Mouse (Mus musculus) cerebellum, postnatal 25 days (tissue): ENCODE results near the gene Gm28048.

Experiments used
- DNase-seq, 2 experiments: peaks; one replicate each; pipeline ENCODE4 v3.0.0; 2021; ENCODE audit warnings: mixed read lengths in 2 of 2

Gene Gm28048

GRCm38 (mm10) chr11:22857705-22858440 is 124.0 kb downstream of the Gm28048 start:
- no peak for DNase-seq

GRCm38 (mm10) chr11:22857106-22857704 is 124.7 kb downstream of the Gm28048 start:
- DNase-seq: no peak

GRCm38 (mm10) chr11:22856371-22856965 is 125.4 kb downstream of the Gm28048 start:
- no peak for DNase-seq

DNA sequence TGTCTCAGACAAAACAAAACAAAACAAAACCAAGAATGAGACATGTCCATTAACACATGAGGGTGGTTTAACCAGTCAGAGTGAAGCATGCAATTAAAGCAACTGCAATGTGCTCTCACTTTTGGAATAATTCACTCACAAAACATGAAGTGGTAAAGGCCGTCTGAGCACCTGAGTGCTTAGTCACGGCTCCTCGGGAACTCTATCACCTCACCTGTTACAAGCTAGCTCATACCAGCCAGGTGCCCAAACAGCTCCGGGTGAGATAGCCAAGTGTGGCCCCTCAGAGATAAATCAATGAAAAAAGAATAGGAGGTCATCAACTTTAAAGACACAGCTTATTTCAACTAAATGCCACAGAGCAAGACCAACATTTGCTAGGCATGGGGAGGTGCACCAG is 127.3 kb downstream of the Gm28048 start:
- DNase-seq: no peak

- DNase-seq: no peak
These were observed 128.3 kb downstream of the Gm28048 start for GRCm38 (mm10) chr11:22853477-22854157.

DNA sequence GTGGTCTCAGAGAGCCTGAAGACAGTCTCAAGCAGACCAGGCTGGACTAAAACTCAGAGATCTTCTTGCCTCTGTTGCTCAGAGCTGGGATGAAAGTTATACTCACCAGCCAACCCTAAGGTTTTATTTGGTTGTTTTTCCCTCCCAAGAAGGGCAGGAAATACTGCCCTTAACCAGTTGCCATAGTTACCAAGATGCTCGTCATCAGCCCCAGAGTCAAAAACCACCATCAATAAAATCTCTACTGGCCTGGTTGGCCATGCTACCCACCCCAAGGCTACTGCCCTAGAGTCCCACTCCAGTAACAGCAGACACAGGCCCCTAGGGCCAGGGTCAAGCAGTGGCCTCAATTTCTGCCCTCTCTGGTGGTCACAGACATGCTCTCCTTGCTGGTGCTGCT is 129.4 kb downstream of the Gm28048 start:
- DNase-seq: no peak

DNA sequence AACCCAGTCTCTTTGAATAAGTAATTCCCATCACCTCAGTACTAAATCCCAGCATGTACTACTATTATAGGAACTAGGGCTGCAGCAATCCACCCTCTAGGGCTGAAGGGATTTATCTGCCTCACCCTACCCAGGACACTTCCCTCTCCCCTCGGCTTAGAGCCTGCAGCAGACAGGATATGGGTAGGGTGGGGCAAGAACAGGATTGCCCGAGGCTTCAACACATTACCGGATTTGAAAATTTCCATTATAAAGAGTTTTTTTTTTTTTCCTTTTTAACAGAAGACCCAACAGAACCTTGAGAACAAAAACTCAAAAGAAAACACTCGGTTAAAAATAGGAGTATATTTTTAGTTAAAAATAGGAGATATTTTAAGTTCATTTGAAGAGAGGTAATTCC is 130.5 kb downstream of the Gm28048 start:
- DNase-seq: no peak

GRCm38 (mm10) chr11:22850077-22850476 is 131.8 kb downstream of the Gm28048 start:
- DNase-seq: no peak

GRCm38 (mm10) chr11:22848649-22849195 is 133.2 kb downstream of the Gm28048 start:
- no peak for DNase-seq

DNA sequence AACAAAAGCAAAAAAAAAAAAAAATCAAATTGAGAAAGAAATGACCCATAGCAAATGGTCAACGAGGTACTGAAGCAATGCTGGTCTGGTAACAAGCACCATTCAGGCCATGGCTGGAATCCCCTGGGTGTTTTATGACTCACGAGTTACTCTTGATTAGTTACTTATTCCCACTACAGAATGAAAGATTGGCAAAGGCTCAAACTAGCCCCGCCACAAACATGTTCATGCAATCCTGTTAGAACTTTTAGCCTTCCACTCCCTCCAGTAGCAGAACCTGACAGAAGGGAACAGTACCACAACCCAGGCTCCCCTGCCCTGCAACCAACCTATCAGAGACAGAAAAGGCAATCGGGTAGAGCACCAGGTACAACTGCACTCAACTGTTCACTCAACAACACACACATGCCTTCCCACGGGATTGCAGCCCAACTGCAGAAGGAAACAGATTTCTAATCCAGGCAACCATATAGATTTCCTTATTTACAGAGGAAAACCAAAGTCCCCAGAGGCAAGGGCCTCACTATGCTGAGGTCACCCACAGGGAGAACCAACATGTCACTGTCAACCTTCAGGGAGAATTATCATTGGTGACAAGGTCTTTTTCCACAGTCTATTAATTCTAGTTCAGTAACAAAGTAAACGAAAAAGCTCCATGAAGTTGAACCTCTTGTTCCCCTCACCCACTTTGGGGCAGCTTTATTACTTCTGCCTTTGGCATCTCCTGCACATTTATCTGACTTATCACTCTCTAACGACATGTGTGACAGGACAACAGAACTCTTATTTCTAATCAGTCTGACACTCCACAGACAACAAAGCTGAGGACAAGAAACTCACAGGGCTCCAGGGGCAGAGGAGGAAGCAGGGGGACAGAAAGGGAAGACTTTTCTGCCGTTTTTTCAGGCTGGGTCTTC is 133.9 kb downstream of the Gm28048 start:
- no peak for DNase-seq

- no peak for DNase-seq
These were observed 134.7 kb downstream of the Gm28048 start for GRCm38 (mm10) chr11:22846960-22847731.

DNA sequence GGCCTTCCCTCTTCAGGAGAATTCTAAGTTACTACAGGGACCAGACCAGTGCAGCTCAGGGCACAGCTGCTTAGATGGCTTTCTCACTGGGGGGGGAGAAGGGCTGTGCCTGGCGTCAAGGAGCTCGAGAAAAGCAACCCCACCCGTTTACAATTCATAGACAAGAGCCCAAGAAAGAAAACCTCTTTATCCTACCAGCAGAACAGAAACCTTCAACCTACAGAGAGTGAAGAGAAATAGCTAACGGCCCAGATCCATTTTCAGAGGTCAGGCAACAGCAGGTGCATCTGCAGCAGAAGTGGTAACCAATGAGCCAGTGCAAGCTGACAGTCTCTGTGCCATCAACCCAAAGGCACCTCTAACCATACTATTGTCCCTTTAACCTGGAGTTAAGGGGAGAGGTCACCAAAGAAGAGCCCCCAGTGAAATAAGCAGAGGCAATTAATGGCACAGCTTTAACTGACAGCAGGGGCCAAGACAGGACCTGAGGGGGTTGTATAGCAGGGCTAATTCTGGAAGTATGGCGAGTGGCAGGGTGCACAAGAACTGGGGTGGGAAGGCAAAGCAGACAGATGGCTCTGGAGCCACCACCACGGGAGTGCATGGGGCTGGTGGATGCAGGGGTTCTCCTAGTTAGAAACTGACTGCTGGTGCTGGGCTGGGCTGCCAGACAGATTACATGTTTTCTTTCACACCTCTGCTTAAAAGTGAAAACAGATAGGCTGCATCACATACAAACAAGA is 135.6 kb downstream of the Gm28048 start:
- no peak for DNase-seq

DNA sequence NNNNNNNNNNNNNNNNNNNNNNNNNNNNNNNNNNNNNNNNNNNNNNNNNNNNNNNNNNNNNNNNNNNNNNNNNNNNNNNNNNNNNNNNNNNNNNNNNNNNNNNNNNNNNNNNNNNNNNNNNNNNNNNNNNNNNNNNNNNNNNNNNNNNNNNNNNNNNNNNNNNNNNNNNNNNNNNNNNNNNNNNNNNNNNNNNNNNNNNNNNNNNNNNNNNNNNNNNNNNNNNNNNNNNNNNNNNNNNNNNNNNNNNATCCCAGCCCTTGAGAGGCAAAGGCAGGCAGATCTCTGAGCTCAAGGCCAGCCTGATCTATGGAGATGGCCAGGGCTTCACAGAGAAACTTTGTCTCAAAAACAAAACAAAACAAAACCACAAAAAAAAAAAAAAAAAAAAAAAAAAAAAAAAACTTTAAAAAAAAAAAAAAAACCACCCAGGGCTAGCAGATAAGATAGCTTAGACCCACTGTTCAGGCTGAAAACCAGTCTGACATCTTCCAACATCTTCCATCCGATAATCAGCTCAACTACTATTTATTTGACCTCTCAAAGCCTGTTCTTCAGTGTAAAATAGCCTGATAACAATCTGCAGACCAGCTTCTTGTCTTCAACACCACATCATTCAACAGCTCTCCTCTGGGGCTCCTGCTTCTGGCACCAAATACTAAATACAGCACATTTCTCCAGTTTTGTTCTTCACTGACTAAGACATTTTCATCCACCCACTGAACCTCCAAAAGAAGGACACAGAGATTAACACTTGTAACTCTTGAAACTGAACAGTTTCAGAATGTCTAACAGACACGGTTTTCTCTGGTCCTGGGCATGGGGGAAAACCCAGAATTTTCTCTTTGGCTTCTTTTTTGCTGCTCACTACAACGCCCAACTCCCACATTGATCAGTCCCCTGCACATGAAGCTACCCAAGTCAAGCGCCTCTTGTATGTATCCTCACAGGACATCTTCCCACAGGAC is 136.9 kb downstream of the Gm28048 start:
- DNase-seq: no peak

GRCm38 (mm10) chr11:22839456-22839855 is 142.4 kb downstream of the Gm28048 start:
- DNase-seq: no peak

GRCm38 (mm10) chr11:22838361-22838760 is 143.5 kb downstream of the Gm28048 start:
- DNase-seq: no peak

- DNase-seq: no peak
These were observed 145.6 kb downstream of the Gm28048 start for GRCm38 (mm10) chr11:22836269-22836668.

DNA sequence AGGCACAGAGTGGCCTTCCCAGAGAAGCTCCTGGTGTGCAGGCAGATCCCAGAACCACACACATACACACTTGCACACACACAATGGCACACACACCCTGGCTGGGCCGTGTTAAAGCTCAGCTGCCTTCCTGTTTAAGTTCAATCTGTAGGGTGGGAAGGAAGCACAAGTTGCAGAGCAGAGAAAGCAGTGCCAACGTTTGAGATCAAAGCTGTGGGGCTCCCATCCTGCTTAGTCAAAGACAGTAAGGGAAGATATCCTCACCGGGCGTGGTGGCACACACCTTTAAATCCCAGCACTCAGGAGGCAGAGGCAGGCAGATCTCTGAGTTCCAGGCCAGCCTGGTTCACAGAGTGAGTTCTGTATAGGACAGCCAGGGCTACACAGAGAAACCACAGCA is 149.3 kb downstream of the Gm28048 start:
- DNase-seq: no peak

DNA sequence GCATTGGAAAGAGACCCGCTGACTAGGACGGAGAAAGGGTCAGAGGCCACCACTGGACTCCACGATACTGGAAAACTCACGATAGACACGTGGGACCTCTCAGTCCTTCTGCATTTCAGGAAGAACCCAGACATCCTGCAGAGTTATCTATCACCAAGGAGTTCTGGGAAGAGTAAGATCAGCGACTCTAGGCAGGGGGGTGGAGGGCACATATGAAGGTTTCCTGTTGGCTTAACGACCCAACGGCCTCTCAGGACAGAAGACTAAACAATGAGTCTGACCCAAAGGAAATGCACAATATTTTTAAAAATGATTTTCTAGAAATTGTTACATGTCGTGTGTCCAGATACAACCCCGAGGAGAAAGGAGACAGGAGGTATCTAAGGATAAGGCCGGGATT is 150.0 kb downstream of the Gm28048 start:
- DNase-seq: no peak

DNA sequence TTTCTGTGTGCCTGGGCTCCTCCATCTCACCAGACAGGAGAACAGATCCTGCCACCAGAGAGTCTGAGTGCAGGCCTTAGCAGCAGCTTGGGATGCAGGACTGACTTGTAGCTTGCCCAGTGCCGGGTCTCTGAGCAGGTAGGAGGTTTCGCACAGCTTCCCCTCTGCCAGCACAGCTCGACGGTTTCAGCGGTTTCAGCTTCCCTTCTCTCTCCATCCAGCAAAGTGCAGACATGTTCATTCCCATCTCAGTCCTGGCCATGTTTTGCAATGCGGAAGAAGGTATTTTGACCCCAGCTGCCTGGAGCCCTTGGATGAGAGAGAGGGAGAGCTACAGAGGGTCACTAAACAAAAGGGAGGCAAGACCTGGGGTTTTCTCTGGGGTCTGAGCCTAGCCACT is 151.2 kb downstream of the Gm28048 start:
- no peak for DNase-seq
